Mouse (Mus musculus) adrenal gland, postnatal 10 days (tissue): ENCODE measurements around the gene Mgat1. TPM values are rescaled to one million over a fixed set of nuclear protein-coding genes. Genes with fewer than 3 reads are reported as not detected.

Experiments used
- DNase-seq: peaks from one replicate; pipeline ENCODE4 v3.0.0; 2021; ENCODE audit warnings: mixed read lengths
- total RNA-seq, 2 experiments: library from RNA; stranded (reverse); gene quantifications; 2 replicates each; pipeline ENCODE4 v1.2.3; 2021

Mgat1 gene
- total RNA-seq, 2 experiments from 2014 or later = 87.9 to 101 TPM

- DNase-seq = no peak
Observed at GRCm38 (mm10) chr11:49240874-49241273, 3.1 kb upstream of the Mgat1 start.

DNA sequence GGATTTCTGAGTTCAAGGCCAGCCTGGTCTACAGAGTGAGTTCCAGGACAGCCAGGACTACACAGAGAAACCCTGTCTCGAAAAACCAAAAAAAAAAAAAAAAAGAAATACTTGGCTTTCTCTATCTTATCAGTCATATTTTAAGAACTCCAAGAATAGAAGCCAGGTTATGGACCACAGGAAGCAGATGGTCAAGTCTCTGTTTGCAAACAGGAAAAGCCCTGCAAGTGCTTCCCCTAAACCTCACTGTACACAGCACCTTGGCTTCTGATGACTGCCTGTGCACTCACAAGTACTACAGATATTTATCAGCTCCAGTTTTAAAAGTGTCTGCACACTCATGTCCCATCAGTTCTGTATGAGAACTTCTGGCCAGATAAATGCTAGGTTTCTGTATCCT is 2.5 kb upstream of the Mgat1 start:
- no peak for DNase-seq

DNA sequence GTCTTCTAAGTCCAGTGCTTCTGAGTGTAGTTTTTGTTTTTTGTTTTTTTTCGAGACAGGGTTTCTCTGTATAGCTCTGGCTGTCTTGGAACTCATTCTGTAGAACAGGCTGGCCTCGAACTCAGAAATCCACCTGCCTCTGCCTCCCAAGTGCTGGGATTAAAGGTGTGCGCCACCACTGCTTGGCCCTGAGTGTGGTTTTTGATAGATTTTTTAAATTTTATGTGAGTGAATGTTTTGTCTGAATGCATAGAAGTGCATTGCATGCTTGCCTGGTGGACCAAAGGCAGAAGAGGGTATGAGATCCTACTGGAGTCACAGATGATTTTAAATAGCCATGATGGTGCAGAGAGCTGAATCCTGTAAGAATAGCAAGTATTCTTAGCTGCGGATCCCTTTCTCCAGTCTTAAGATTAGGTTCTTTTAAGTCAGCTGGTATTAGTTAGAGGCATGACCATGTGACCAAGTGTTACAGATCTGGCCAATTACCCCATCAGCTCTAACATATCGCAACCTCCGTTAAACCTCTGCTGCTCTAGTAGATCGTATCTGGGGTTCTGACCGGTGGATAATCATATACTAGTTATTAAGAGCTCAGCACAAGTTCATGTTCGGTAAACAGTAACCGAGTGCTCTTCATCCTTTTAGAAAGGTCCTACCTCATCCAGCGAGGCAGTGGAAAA is 906 bp upstream of the Mgat1 start:
- no peak for DNase-seq

DNA sequence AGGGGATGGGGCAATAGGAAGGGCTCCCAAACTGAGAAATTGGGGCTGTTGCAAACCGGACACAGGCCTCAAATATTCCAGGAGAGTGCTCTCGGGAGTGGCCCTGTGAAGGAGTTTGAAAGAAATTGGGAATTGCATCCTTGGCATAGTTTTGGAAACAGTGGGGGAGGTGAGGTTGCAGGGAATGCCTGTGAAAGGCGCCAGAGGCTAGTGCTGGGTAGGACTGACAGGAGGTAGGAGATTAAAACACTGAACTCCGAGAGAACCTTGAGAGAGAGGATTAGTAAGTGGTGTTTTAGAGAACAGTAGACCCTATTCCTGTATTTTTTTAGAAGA is 572 bp downstream of the Mgat1 start:
- no peak for DNase-seq

DNA sequence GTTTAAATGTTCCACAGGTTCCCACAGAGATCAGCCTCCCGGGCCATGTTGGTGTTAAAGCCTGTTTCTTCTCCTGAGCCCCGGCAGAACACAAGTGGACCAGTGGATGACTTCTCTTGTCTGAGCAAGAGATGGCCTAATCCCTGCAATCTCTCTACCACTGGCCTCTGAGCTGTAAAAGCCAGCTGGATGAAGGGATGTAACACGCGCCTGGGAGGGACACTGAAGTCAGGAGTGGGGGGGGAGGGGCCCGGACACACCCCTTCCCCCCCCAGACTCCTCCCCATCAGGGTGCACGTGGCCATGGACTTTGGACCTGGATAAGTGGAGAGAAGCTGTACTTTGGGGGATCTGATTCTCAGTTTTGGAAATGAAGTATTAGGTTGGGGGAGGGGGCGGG is 1.2 kb downstream of the Mgat1 start:
- DNase-seq = peak; percentile 74

- no peak for DNase-seq
Observed at GRCm38 (mm10) chr11:49245634-49246415, 1.8 kb downstream of the Mgat1 start.

DNA sequence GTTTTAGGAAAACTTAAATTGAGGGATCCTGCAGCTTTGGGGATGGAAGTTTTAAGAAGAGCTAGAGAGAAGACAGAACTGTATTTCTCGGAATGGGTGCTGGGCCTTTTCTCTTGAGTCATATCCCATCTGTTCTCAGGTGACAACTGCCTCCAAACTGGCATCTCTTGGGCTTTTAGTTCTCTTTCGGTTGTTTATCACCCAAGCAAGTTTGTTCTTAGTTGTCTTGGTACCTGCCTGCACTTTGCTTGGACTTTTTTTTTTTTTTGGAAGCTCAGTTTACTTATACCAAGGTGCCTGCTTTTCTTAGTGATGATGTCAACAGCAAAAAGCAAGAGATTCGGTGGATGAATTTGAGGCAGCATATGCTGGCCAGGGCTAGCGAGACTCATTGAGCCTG is 2.5 kb downstream of the Mgat1 start:
- no peak for DNase-seq

DNA sequence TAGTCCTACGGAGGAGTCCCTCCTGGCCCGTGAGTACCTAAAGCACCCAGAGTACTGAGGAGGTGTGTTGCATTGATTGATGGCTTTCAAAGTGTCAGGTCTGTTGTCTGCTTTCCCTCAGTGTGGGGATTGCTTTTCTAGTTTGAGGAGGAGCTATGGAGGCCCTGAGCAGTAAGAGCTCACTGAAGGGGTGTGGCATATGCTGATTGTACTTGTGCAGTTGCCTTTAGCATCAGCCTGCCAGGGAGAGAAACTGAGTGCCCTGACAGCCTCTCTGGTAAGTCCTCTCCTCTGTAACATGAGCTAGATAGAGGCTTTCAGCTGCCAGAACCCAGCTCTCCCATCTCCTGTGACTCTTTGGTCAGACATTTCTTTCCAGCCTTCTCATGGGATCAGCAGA is 3.3 kb downstream of the Mgat1 start:
- no peak for DNase-seq

DNA sequence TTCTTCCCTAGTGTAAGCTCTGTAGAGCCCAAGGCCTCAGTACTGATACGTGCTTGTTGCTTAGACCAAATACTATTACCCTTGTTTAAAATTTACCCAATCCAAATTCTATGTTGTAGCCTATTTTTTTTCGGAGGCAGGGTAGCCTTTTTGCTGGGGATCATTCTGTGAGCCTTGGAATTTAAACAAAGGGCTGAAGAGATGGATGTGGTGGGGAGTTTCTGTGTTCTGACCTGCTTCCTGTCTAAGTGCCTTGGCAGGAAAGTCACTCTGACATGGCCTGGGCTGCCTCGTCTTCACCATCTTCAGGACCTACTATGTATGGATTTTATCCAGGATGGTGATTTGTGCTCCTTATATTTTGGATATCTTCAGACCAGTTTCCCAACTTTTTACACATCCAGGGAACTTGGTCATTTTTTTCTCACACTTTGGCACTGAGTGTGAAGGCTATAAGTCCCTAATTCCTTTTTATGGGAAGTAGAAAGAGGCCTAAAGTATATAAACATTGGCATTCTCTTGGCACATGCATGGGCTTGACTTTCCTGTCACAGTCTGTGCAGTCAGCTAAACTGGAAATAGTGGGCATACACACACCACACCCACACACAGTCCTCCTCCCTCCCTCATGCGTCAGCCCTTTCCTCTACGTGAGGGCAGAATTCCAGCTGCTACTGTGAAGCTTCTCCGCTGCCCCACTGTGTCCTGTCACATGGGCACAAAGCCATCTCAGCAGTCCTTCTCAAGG is 4.4 kb downstream of the Mgat1 start:
- DNase-seq = peak; percentile 74

GRCm38 (mm10) chr11:49248974-49249700 is 5.1 kb downstream of the Mgat1 start:
- DNase-seq = no peak

DNA sequence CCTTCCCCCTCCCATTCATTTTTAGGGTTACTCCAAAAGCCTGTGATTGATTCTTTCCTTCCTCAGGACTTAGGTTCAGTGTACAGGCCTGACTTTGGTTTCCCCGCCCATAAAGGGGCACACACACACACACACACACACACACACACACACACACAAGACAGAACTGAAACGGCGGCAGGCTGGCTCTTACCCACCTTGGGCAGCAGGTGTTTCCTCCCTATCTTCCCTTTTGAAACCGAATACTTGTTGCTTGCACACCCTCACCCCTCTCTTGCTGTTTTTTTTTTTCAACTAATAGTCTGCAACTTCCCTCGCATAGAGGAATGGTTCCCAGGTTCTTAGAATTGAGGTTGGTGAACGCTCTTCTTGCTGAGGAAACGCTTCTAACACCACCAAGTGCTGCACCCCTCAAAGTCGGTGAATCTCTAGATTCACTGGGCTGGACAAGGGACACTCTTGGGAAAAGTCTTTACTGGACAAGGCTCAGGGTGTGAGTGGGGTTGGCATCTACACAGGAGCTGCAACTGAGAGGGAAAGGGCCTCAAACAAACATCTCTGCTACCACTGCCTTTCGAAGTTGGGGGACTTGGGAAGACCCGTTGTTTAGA is 5.9 kb downstream of the Mgat1 start:
- DNase-seq = no peak

DNA sequence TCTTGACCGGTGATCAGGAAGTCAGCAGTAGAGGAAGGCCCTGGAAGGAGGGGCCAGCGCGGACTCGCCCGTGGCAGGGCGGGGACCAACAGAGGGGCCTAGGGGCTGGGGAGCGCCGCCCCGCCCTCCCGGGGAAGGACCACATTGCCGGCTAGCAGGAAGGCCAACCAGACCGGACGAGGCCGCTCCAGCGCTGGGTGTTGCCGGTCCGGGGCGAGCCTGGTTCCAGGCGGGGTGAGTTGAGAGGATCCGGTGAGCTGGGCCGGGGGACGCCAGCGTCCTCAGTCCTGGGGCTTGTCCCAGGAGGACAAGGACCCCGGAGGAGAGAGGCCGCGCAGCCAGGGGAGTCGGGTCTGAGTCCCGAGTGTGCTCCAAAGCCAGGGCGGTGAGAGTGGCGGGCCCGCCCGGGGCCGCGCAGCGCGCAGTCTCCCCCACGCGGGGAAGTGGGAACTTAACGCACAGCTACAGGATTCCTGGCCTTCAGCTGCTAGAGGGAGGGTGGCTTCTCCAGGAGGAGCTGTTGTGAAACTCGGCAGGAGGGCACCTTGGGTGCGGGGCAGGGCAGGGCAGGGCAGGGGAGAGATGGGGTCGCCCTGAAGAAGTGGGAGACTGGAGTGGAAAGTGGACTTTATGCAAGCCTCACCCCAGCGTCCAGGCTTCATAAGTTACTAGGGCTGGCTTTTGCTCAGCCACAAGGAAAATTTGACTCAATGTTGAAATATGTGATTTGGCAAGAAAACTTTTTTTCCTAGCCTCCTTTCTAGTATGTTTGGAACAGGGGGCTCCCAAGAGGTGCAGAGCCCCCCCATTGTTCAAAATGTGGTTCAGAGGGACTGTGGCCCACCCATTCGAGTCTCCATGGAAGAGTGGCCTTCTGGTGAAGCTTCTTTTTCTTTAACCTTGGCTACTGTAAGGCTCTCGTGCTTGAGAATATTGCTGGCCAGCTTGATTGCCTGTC is 6.7 kb downstream of the Mgat1 start:
- DNase-seq = peak; percentile 94

- no peak for DNase-seq
Observed at GRCm38 (mm10) chr11:49251380-49251761, 7.4 kb downstream of the Mgat1 start.

DNA sequence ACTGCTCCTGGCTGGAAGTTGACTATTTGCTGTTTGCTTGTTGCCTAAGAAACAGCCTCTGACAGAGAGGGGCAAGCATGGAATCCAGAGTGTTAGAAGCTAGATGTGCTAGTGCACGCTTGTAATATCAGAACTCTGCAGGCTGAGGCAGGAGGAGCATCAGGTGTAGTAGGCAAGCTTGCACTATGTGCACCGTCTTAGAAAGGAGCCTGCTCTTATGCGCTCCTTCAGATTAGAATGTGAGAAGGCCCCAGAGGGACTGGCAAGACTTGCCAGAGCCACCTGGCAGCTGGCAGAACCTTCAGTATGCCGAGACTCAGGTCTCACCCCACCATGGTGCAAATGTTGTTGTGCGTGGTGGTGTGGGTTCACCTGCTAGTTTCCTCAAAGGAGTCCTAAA is 8.1 kb downstream of the Mgat1 start:
- no peak for DNase-seq

- DNase-seq = no peak
Observed at GRCm38 (mm10) chr11:49253035-49253434, 9.0 kb downstream of the Mgat1 start.

- no peak for DNase-seq
Observed at GRCm38 (mm10) chr11:49259296-49259695, 15.3 kb downstream of the Mgat1 start.

DNA sequence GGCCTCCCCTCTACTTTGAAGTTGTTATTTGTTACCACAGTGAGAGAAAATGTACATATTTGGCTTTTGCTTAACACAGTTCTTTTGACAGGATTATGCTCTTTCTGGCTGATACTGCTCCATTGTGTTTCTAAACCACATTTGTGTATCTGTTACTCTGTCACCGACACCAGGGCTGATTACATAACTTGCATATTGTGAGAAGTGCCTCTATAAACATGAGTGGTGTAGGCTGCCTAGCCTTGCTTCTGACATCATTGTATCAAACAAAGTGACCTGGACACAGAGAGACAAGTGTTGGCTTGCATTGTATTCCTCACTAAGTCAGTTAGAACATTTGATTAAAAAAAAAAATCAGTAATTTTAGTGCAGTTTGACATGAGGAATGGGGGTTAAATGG is 15.8 kb downstream of the Mgat1 start:
- DNase-seq = no peak

DNA sequence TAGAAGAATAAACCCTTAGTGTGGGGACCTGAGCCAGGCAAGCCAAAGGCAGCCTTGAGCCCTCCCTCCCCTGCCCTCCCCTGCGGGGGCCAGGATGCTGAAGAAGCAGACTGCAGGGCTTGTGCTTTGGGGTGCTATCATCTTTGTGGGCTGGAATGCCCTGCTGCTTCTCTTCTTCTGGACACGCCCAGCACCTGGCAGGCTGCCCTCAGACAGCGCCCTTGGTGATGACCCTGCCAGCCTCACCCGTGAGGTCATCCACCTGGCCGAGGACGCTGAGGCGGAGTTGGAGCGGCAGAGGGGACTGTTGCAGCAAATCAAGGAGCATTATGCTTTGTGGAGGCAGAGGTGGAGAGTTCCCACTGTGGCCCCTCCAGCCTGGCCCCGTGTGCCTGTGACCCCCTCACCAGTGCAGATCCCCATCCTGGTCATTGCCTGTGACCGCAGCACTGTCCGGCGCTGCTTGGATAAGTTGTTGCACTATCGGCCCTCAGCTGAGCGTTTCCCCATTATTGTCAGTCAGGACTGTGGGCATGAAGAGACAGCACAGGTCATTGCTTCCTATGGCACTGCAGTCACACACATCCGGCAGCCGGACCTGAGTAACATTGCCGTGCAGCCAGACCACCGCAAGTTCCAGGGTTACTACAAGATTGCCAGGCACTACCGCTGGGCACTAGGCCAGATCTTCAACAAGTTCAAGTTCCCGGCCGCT is 16.8 kb downstream of the Mgat1 start:
- peak; percentile 90 for DNase-seq

- DNase-seq = no peak
Observed at GRCm38 (mm10) chr11:49261313-49261855, 17.4 kb downstream of the Mgat1 start.

GRCm38 (mm10) chr11:49262286-49262685 is 18.3 kb downstream of the Mgat1 start:
- no peak for DNase-seq
